Mouse (Mus musculus): ENCODE results near the gene Zfp146.

DNA sequence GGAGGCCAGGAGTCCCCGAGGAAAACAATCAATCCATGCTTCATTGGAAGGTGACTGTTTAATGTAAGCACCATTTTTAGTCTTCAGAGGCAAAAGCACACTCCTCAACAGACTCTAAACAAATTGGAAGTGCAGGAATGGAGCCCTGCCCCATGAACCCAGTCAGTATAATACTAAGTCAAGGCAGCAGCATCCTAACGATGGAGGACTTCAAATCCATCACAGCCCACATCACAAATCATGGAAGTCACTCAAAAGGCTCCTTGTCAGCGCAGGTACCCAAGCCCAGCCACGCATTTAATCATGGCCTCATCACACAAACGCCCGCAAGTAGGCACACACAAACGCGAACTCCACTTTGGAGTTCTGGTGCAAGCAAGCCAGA is 26.4 kb downstream of the Zfp146 start:
- TF ChIP-seq CTCF (IDR thresholded peaks at IDR 0.05; ENCODE audit: extremely low read depth, insufficient read length, insufficient replicate concordance, low read depth, low read length): no peak
- no peak for TF ChIP-seq POLR2A (IDR thresholded peaks at IDR 0.05; ENCODE audit: low read depth, low read length)

All from small intestine, adult 2 months (tissue).